Mouse (Mus musculus): Measurements from ENCODE around the gene Atp5b.
"Not testable (repeated sequence)": the region's sequence is repeated elsewhere in the genome, so short reads cannot be mapped to it uniquely, and the experiment has no call there.

Gene Atp5b

GRCm38 (mm10) chr10:128082880-128083421, at the start of gene Atp5b:
Gene Atp5b, plus strand, starts transcription at chr10:128083273.
- DNase-seq (ENCODE audit: low spot score): peak; percentile 98

- DNase-seq (ENCODE audit: low spot score): peak; percentile 78
Measured at GRCm38 (mm10) chr10:128036746-128037425, 46.2 kb upstream of the Atp5b start.

- no peak for DNase-seq (ENCODE audit: low spot score)
Measured at GRCm38 (mm10) chr10:128037921-128038320, 45.2 kb upstream of the Atp5b start.

DNA sequence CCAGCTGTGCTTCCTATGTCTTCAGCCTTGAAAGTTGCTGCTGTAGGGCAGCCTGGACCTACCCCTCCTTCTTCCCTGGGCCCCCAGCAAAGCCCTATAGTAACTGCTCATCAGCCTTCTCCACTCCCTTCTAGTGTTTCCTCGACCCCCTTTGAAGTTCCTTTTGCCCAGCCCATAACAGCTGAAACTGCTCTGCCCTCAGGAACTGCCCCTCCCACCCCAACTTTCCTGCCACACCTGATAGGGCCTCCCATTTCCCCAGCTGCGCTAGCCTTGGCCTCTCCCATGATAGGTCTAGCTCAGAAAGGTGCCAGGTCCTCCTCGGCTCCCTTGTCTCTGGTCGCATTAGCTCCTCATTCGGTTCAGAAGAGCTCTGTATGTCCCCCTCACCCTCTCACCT, 43.9 kb upstream of the Atp5b start:
- DNase-seq (ENCODE audit: low spot score): no peak

DNA sequence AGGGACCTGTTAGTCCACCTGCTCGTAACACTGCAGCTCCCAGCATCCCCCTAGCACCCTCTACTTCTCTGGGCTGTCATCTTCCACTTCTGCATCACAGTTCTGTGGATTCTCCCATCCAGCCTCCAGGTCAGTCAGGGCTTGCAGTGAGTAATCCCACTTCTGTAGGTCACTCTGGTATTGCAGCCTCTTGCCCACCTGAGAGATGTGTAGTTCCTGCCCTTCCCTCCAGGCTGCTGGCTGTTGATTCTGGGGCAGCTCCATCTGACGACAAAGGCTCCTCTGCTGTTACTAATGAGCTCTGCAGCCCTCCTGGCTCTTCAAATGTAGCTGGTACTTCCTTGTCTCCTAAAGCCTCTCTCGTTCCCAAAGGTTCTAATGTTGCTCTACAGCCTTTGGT, 43.2 kb upstream of the Atp5b start:
- no peak for DNase-seq (ENCODE audit: low spot score)

DNA sequence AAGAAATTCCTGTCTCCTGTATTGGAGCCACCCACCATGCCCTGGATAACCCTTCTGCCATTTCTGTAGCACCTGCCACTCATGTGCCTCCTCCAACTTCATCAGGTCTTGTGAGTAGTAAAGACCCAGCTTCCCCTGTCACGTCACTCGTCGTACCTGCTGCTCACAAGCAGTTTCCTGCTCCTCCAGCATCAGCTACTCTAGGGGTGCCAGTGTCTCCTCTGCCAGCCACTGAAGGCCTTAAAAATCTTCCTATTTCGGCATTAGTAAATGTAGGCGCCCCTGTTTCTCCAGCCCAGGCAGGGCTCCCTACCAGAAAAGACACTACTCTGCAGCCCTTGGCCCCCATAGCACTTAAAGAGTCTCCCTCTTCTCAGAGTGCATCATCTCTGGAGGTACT, 42.8 kb upstream of the Atp5b start:
- DNase-seq (ENCODE audit: low spot score): no peak

GRCm38 (mm10) chr10:128041636-128042035, 41.4 kb upstream of the Atp5b start:
- DNase-seq (ENCODE audit: low spot score): no peak

DNA sequence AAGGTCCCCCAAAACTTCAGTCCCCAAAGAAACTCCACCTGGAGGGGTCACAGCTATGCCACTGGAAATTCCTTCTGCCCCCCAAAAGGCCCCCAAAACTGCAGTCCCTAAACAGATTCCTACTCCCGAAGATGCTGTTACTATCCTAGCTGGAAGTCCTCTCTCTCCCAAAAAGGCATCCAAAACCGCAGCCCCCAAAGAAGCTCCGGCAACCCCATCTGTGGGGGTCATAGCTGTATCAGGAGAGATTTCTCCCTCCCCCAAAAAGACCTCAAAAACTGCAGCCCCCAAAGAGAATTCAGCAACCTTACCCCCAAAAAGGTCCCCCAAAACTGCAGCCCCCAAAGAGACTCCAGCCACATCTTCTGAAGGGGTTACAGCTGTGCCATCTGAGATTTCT, 40.6 kb upstream of the Atp5b start:
- DNase-seq (ENCODE audit: low spot score): no peak

DNA sequence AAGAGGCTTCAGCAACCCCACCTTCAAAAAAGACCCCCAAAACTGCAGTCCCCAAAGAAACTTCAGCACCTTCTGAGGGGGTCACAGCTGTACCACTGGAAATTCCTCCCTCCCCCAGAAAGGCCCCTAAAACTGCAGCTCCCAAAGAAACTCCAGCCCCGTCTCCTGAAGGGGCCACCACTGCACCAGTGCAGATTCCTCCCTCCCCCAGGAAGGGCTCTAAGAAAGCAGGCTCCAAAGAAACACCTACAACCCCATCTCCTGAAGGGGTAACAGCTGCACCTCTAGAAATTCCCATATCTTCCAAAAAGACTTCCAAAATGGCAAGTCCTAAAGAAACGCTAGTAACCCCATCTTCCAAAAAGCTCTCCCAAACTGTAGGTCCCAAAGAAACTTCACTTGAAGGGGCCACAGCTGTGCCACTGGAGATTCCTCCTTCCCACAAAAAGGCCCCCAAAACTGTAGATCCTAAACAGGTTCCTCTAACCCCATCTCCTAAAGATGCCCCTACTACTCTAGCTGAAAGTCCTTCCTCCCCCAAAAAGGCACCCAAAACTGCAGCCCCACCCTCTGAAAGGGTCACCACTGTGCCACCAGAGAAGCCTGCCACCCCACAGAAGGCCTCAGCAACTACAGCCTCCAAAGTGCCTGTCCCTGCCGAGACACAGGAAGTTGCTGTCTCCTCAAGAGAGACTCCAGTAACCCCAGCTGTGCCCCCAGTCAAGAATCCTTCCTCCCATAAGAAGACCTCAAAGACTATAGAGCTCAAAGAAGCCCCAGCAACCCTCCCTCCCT, 39.8 kb upstream of the Atp5b start:
- no peak for DNase-seq (ENCODE audit: low spot score)

GRCm38 (mm10) chr10:128048157-128048556, 34.9 kb upstream of the Atp5b start:
- no peak for DNase-seq (ENCODE audit: low spot score)

DNA sequence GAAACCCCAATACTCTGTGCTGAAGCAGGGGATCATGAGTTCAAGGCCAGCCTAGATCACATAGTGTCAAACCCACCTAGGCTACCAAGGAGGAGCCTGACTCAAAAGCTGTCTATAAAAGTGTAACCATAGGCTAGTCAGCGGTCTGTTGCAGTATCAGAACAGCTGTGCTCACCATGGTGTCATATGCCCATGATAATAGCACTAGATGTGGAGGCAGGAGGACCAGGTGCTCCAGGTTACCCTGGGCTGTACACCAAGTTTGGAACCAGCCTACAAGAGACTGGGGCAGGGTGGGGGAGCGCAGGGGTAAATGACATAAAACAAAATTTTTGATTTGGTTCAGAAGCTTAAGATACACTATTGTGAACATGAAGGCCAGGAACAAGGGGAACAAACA, 33.3 kb upstream of the Atp5b start:
- no peak for DNase-seq (ENCODE audit: low spot score)

DNA sequence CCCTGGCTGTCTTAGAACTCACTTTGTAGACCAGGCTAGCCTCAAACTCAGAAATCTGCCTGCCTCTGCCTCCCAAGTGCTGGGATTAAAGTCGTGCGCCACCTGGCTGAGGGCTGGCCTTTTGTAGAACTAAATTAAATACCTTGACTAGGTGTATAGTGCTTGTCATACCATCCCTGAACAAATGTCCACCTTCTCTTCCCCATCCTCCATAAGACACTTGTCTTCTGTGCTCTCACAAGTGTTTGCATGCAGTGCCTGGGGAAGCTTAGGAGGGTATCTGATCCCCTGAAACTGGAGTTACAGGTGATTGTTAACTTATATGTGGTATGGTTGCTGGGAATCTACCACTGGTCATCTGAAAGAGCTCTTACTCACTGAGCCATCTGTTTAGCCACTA, 32.7 kb upstream of the Atp5b start:
- DNase-seq (ENCODE audit: low spot score): no peak

- no peak for DNase-seq (ENCODE audit: low spot score)
Measured at GRCm38 (mm10) chr10:128051589-128051988, 31.5 kb upstream of the Atp5b start.

- DNase-seq (ENCODE audit: low spot score): not testable (repeated sequence)
Measured at GRCm38 (mm10) chr10:128052136-128052535, 30.9 kb upstream of the Atp5b start.

- DNase-seq (ENCODE audit: low spot score): no peak
Measured at GRCm38 (mm10) chr10:128053001-128053400, 30.1 kb upstream of the Atp5b start.

GRCm38 (mm10) chr10:128058184-128058583, 24.9 kb upstream of the Atp5b start:
- no peak for DNase-seq (ENCODE audit: low spot score)

GRCm38 (mm10) chr10:128058601-128059151, 24.4 kb upstream of the Atp5b start, which contains the start of gene Ptges3:
Gene Ptges3, plus strand, starts transcription at chr10:128058954.
- DNase-seq (ENCODE audit: low spot score): peak; percentile 94

GRCm38 (mm10) chr10:128059207-128059981, 23.7 kb upstream of the Atp5b start:
- peak; percentile 42 for DNase-seq (ENCODE audit: low spot score)

DNA sequence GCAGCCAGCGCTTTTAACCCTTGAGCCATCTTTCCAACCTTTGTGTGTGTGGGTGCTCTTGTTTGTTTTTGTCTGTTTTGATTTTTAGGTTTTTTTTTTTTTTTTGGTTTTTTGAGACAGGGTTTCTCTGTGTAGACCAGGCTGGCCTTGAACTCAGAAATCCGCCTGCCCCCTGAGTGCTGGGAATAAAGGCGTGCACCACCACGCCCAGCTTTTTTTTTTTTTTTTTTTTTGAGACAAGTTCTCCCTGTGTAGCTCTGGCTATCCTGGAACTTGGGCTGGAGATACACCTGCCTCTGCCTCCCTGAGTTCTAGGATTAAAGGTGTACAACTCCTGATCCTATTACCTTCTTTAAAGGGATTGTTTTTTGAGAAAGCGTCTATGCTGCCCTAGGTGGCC, 22.0 kb upstream of the Atp5b start:
- DNase-seq (ENCODE audit: low spot score): no peak

DNA sequence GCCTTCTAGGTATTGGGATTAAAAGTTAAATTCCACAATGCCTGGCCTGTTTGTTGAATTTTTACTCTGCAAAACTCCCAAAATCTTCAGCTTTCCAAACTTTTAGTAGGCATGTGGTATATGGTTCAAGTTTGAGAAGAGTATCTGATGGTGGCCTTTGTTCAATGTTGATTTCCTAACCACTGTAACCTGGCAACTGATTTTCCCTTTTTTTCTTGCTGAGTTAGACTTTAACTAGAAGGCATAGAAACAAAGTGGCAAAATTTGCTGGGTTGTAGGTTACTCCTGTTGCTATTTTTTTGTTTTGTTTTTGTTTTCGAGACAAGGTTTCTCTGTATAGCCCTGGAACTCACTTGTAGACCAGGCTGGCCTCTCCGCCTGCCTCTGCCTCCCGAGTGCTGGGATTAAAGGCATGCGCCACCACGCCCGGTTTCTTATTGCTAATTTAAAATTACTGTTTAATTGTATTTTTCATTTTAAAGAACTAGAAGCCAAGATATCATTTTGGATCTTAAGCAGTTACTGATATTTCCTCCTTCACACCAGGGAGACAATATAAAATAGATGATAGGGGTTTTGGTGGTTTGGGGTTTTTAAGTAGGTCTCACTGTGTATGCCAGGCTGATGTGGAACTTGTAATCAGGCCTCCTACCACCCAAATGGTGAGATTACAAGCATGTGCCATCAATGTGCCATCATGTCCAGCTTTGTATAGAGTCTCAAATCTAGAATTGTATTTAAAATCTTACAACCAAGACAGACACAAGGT, 20.7 kb upstream of the Atp5b start:
- peak; percentile 49 for DNase-seq (ENCODE audit: low spot score)

GRCm38 (mm10) chr10:128066072-128066471, 17.0 kb upstream of the Atp5b start:
- no peak for DNase-seq (ENCODE audit: low spot score)

Measured in adipocyte (in vitro differentiated cells).